In the genomic region with DNA sequence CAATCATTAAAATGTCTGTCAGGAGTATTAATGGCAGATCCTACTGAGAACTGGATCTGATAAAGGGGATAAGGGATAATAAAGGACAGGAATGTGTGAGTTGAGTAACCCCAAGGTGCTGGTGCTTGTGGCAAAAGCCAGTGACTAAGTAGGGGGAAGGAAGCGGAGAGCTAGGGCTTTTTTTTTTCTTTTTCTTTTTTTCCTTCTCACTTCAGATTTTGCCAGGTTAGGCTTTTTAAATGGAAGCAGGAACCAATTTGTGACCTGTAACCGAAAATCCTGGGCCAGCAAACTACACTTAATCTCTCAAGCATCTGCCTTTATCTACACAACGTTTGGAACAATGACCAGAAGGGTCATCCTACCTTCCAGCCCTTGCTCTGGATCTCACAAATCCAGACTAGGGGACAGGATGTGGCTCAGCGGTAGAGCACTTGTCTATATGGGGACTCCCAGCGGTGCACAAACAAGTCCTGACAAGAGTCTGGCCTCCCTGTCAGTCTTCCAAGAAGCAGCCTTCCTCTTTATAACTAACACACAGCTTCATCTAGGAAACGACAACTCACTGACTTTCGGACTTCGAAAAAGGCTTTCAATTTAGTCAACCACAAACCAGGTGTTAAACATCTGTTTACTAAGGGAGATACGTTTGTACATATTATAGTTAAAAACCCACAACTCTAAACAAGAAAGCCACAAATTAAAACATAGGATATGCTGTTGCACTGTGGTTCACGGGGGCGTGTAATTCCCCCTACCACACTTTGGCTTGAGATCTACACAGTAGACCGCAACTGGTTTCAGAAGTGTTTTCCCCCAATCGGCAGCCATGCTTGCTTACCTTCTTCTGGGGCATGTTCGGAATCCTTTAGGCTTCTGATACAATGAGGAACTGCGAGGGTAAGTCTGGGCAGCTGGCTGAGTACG, we compare ENCODE assay signal across 9 mouse cellular contexts. TPM values are rescaled to one million over a fixed set of nuclear protein-coding genes. Genes with fewer than 3 reads are reported as not detected.
DNase-seq lines count a peak whose midpoint lies in the region; ATAC-seq and TF ChIP-seq lines count a peak whose summit lies in the region.
"Had no signal": no experiment of that assay in that cellular context is flagged by ENCODE, and none has a peak within 500 bp of the region (broad histone marks: within the 10 kb centered on the region; RNA-seq: fewer than 3 reads in every experiment).

No protein-coding gene starts in this region.

- peak overlapping the region; percentile 97 for H3K4me2 ChIP-seq in limb, embryonic 13.5 days (replicated peaks)
- H3K4me2 ChIP-seq in neural tube, embryonic 13.5 days, result peak overlapping the region; percentile 98

- peak overlapping the region; percentile 87 for H3K4me3 ChIP-seq in E14TG2a.4 (replicated peaks; ENCODE audit: low read length)
- H3K4me3 ChIP-seq in limb, embryonic 13.5 days, result peak overlapping the region; percentile 59
- H3K4me3 ChIP-seq in neural tube, embryonic 13.5 days, result peak overlapping the region; percentile 50; the same call in 1 of the 2 replicates

- TF ChIP-seq CTCF in E14TG2a.4 (conservative IDR thresholded peaks at IDR 0.05; ENCODE audit: low read length), result no peak

- DNase-seq in frontal cortex, postnatal 14 days (ENCODE audit: low spot score in 2 of 2), result no peak
- peak; percentile 31 for DNase-seq in gonadal fat pad, adult 2 months (ENCODE audit: low read depth)
- DNase-seq in left cerebral cortex, postnatal 14 days (ENCODE audit: low spot score in 2 of 2), result no peak
- no peak for DNase-seq in adipocyte (ENCODE audit: low spot score)

- H3K9ac ChIP-seq in limb, embryonic 13.5 days, result no peak overlapping the region
- H3K9ac ChIP-seq in neural tube, embryonic 13.5 days, result peak overlapping the region; percentile 70; the same call in 1 of the 2 replicates

- H3K27me3 ChIP-seq in E14TG2a.4 (ENCODE audit: insufficient read depth, low read length), result no peaks in the 10 kb centered on the region
- H3K27me3 ChIP-seq in limb, embryonic 13.5 days, result peaks cover 32% of the 10 kb centered on the region
- H3K27me3 ChIP-seq in neural tube, embryonic 13.5 days, result peaks cover 38% of the 10 kb centered on the region

- H3K9me3 ChIP-seq in E14TG2a.4 (ENCODE audit: low read length), result no peaks in the 10 kb centered on the region
- H3K9me3 ChIP-seq in limb, embryonic 13.5 days, result no peaks in the 10 kb centered on the region
- H3K9me3 ChIP-seq in neural tube, embryonic 13.5 days, result no peaks in the 10 kb centered on the region

- H3K4me1 ChIP-seq in E14TG2a.4 (replicated peaks; ENCODE audit: low read depth, low read length), result peaks cover 71% of the 10 kb centered on the region
- H3K4me1 ChIP-seq in limb, embryonic 13.5 days, result peaks cover 23% of the 10 kb centered on the region
- peaks cover 10% of the 10 kb centered on the region; the same call in 1 of the 2 replicates for H3K4me1 ChIP-seq in neural tube, embryonic 13.5 days (replicated peaks)

- intact Hi-C loops in left cerebral cortex, postnatal 14 days (cut with DNase I), result no loop called here

- peaks cover 36% of the 10 kb centered on the region for H3K36me3 ChIP-seq in E14TG2a.4 (ENCODE audit: insufficient read depth, low read length)
- no peaks in the 10 kb centered on the region for H3K36me3 ChIP-seq in limb, embryonic 13.5 days
- no peaks in the 10 kb centered on the region for H3K36me3 ChIP-seq in neural tube, embryonic 13.5 days

- H3K27ac ChIP-seq in limb, embryonic 13.5 days, result no peak overlapping the region
- no peak overlapping the region for H3K27ac ChIP-seq in neural tube, embryonic 13.5 days (replicated peaks)

- 25% methylated on average over 16 of the region's 16 CpGs for WGBS in limb, embryonic 13.5 days
- WGBS in neural tube, embryonic 13.5 days, result 37% methylated on average over 16 of the region's 16 CpGs

- ATAC-seq in frontal cortex, adult (ENCODE audit: low TSS enrichment), result 0 out of 2 replicates have a peak, but pooled peaks have one; percentile 27
- no peak for ATAC-seq in limb, embryonic 13.5 days (ENCODE audit: low FRiP score, low read depth)
- no peak for ATAC-seq in neural tube, embryonic 13.5 days (ENCODE audit: low read depth)

RNA-seq across cellular contexts. Expression of a gene that starts 1.2 kb away (rescaled TPM):
- 0.47 and 0.96 TPM in 2 replicates for polyA plus RNA-seq in gonadal fat pad, adult 2 months (2012; rRNA removed)
- polyA plus RNA-seq in limb, embryonic 13.5 days (2015; fragmentation: Nextera tagmentation; extraction: Ambion mirVana), result 1.5 and 1.7 TPM in 2 replicates
- 0.36 and 0.45 TPM in 2 replicates for polyA plus RNA-seq in neural tube, embryonic 13.5 days (2015; fragmentation: Nextera tagmentation; extraction: Ambion mirVana)
- total RNA-seq in left cerebral cortex, postnatal 14 days (2021), result under 1 TPM; 0.49 to 0.51 TPM

RNA-seq across cellular contexts. Expression of a gene that starts 19.1 kb away (rescaled TPM):
- 1.9 and 2.7 TPM in 2 replicates for polyA plus RNA-seq in gonadal fat pad, adult 2 months (2012; rRNA removed)
- 8.1 and 10.9 TPM in 2 replicates for polyA plus RNA-seq in limb, embryonic 13.5 days (2015; fragmentation: Nextera tagmentation; extraction: Ambion mirVana)
- 3.6 and 7.8 TPM in 2 replicates for polyA plus RNA-seq in neural tube, embryonic 13.5 days (2015; fragmentation: Nextera tagmentation; extraction: Ambion mirVana)
- not detected for total RNA-seq in left cerebral cortex, postnatal 14 days (2021)
- polyA plus RNA-seq: large intestine, adult 2 months had no signal

RNA-seq across cellular contexts. Expression of a gene that starts 31.9 kb away (rescaled TPM):
- polyA plus RNA-seq in gonadal fat pad, adult 2 months (2012; rRNA removed), result 5.1 and 5.9 TPM in 2 replicates
- polyA plus RNA-seq in limb, embryonic 13.5 days (2015; fragmentation: Nextera tagmentation; extraction: Ambion mirVana), result 11.6 and 12.0 TPM in 2 replicates
- polyA plus RNA-seq in neural tube, embryonic 13.5 days (2015; fragmentation: Nextera tagmentation; extraction: Ambion mirVana), result 7.1 and 7.6 TPM in 2 replicates
- total RNA-seq in left cerebral cortex, postnatal 14 days (2021), result 1 to 10 TPM; 8.8 to 9.4 TPM
